Mouse (Mus musculus): ENCODE results near the gene Kcnk2.

The Kcnk2 gene

GRCm38 (mm10) chr1:189402223-189402943 is at the start of gene Kcnk2:
Gene Kcnk2, minus strand, starts transcription at chr1:189402273.
- no peak for DNase-seq (ENCODE audit: low read depth)

GRCm38 (mm10) chr1:189440741-189441140 is 38.7 kb upstream of the Kcnk2 start:
- no peak for DNase-seq (ENCODE audit: low read depth)

GRCm38 (mm10) chr1:189437126-189437525 is 35.1 kb upstream of the Kcnk2 start:
- no peak for DNase-seq (ENCODE audit: low read depth)

- no peak for DNase-seq (ENCODE audit: low read depth)
Observed at GRCm38 (mm10) chr1:189435452-189435851, 33.4 kb upstream of the Kcnk2 start.

- DNase-seq (ENCODE audit: low read depth): no peak
Observed at GRCm38 (mm10) chr1:189431479-189431878, 29.4 kb upstream of the Kcnk2 start.

DNA sequence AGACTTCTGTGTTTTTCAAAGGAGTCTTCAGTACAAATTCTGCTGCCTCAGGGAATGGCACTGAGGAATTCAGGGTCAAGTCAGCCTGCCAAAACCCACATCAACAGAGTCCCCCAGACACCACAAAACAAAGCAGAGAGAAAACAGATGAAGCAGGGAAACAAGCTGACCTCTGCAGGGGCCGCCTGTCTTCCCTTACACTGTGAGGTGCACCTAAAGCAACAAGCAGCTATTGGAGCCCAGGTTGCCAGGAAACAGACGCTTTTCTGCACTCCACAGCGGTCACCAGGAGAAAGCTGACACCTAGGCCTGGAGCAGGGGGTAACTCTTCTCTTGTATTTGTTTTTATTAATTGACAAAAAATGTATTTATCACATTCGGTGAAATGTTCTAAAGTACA is 28.5 kb upstream of the Kcnk2 start:
- DNase-seq (ENCODE audit: low read depth): no peak

- DNase-seq (ENCODE audit: low read depth): no peak
Observed at GRCm38 (mm10) chr1:189429566-189429965, 27.5 kb upstream of the Kcnk2 start.

DNA sequence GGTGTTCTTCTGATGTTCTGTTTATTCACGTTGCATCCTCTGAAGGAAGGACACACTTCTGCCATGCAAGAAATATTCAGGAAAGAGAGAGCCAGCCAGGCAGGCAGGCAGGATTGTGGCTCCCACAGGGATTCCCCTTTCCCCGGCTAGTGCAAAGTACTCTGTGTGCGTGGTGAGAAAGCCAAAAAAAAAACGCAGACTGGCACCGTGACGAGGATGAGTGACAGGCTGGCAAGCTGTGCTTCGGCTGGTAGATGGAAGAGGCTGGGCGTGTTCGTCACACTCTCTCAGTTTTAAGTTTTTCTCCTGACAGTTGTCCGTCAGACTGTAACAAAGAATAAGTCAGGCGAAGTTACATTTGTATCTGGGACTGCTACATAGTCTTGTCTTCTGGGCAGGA is 24.2 kb upstream of the Kcnk2 start:
- DNase-seq (ENCODE audit: low read depth): no peak

- DNase-seq (ENCODE audit: low read depth): no peak
Observed at GRCm38 (mm10) chr1:189419914-189420313, 17.8 kb upstream of the Kcnk2 start.

GRCm38 (mm10) chr1:189409906-189410305 is 7.8 kb upstream of the Kcnk2 start:
- no peak for DNase-seq (ENCODE audit: low read depth)

GRCm38 (mm10) chr1:189405221-189405620 is 3.1 kb upstream of the Kcnk2 start:
- no peak for DNase-seq (ENCODE audit: low read depth)

GRCm38 (mm10) chr1:189403546-189403945 is 1.5 kb upstream of the Kcnk2 start:
- no peak for DNase-seq (ENCODE audit: low read depth)

DNA sequence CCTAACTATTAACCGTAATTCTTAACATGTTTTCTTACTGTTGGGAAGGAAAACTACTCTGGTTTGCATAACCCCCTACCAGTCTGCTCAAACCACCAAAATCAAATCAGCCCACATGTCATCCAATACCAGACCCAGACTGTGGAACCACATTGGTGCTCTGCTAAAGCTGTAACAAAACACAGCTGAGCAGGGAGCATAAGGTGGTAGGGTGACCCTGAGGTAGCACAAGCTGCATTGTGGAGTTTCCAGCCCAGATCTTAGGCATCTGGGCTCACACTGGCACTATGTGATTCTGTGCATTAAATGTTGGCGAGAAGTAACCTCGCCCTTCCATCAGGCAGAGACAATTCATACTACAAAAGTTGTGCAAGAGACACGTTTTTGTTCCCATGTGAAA is 1.1 kb upstream of the Kcnk2 start:
- DNase-seq (ENCODE audit: low read depth): no peak

DNA sequence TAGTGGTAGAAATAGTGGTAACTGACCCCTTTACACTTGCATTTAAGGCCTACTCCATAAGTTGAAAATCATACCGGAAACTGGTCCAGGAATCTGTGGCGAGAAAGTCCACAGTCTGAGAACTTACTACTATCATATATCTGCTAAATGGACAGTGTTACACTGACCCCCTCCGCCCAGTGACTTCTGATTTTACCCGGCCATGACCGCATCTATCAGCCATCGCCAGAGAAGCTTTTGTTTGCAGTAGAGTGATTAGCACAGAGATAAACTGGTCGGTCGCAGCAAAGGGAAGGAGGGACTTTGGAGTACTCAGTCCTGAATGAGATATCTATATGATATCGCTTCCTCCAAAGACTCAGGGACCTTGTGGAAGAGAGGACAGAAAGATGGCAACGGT is 15.2 kb downstream of the Kcnk2 start:
- no peak for DNase-seq (ENCODE audit: low read depth)

- no peak for DNase-seq (ENCODE audit: low read depth)
Observed at GRCm38 (mm10) chr1:189386141-189386540, 15.9 kb downstream of the Kcnk2 start.

DNA sequence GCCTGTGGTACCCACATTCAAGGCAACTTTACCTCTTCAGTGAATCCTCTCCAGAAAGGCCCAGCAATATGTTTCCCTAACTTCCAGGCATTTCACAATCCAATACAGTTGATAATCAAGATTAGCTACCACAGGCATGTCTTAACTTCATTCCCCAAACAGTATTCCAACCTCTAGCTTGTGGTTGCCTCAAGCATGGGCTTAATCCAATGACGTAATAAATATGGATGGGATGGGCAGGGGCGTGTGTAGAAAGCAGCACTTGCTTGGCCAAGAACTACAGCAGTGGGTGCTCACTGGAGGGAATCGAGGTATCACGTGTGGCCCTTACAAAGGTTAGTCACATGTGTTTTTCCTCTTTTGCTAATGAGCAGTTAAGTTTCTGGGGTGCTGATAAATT is 34.4 kb downstream of the Kcnk2 start:
- DNase-seq (ENCODE audit: low read depth): no peak

DNA sequence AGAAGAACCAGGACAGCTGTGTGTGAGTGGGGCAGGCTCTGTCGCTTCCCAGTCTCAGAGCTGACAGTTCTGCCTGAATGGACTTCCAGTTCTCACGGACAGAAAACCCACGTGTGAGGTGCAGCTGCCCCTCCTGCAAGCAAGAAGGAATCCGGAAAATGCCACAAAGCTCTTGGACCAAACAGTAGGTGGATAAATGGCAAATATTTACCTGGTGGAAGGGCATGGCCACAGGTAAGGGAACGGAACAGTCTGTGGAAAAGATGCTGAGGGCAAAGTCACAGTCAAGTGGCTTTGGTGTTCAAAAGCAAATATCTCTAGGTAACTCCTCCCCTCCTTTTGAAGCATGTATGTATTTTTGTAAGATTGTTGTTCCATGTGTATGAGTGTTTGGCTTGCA is 37.9 kb downstream of the Kcnk2 start:
- DNase-seq (ENCODE audit: low read depth): no peak

DNA sequence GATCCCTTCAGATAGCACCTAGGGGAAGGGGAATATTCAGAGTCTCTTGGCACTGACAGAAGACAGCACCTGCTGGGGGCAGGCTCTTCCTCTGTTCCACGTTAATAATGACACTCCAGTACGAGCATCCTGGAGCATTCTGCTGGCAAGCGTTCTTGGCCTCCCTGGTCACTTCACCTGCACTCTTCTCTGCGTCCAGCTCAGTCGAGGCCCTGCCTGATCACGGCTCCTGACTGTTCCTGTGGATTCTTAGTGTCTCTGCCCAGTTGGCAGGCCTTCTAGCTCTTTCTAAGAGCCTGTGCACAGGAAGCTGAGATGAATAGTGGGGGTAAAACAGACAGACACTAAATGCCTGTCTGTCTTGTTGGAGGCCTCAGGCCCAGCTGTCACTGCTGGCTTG is 39.5 kb downstream of the Kcnk2 start:
- no peak for DNase-seq (ENCODE audit: low read depth)

GRCm38 (mm10) chr1:189359699-189360098 is 42.4 kb downstream of the Kcnk2 start:
- no peak for DNase-seq (ENCODE audit: low read depth)

- no peak for DNase-seq (ENCODE audit: low read depth)
Observed at GRCm38 (mm10) chr1:189353887-189354286, 48.2 kb downstream of the Kcnk2 start.

DNA sequence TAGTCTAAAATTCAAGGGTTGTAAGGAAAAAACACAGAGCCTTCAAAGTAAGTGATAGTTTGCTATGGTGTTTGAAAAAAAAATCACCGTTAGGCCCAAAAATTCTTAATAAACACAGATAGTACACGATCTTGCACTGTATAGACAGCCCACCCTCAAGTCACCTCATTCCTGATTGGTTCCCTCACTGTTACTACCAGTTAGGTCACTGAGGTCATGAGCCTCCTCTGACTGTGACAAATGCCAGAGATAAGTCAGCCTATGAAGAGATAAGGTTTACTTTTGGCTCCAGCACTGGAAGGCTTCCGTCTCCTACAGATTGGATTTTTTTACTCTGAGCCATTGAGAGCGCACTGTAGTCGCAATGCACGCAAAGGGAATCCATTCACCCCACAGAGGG is 50.3 kb downstream of the Kcnk2 start:
- DNase-seq (ENCODE audit: low read depth): no peak

- no peak for DNase-seq (ENCODE audit: low read depth)
Observed at GRCm38 (mm10) chr1:189349205-189349604, 52.9 kb downstream of the Kcnk2 start.

- DNase-seq (ENCODE audit: low read depth): no peak
Observed at GRCm38 (mm10) chr1:189345166-189345565, 56.9 kb downstream of the Kcnk2 start.
